Mouse (Mus musculus) c-Kit-positive CD71-positive TER-119-negative erythroid progenitor cells, embryonic 14.5 days (primary cell): ENCODE measurements around the gene Lurap1.

Experiments
- DNase-seq: peaks from one replicate; pipeline ENCODE4 v3.0.0-alpha.2; 2013; ENCODE audit warnings: low read depth

The Lurap1 gene

DNA sequence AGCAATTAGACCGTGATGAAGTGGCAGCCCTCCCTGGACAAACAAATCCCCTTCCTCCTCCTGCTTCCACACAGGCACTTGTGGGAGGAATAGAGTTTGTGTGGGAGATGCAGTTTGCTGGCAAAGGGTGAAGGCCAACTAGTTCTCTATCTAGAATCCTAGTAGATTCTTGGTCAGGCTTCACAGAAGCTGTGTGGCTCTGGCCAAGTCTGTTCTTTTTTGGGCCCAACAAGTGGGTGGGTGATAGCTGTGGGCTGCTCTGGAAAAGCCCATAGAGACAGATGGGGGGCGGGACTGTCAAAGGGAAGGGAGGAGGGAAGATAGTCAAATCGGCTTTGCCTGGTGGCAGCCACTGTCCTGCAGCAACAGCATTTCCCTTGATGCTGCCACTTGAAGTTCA, 9.6 kb upstream of the Lurap1 start:
- DNase-seq: no peak

DNA sequence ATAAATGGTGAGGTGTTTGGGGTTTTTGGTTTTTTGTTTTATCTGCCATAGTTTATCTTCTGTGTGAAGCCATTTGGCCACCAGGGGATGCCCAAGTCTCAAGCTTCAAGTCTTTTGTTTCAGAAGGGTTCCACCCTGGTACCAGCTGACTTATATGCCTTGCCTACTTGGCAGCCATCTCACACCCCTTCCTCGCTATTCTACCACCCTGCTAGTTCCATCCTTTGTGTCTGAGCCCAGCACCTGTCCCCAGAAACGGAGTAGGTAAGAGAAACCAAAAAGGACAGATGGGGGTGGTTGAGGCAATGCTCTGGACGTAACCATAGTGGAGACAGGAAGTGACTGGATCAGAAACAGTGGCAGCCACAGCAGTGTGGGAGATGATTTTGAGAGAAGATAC, 8.8 kb upstream of the Lurap1 start:
- DNase-seq: no peak

DNA sequence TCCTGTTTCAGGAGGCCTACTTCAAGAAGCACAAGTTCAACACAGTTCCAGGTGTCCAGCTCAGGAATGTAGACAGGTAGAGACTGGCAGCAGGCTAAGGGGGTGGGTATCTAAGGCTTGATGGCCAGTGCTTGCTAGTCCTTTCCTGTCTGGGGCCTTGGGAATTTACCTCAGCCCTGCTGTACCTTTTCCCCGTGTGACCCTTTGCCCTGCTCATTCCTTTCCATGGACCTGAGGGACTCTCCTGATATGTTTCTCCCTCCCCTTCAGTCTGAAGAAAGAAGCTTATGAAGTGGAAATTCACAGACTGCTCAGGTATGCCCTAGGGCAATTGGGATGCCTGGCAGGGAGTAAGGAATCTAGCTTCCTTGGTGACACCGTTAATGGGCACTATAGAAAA, 6.7 kb upstream of the Lurap1 start:
- no peak for DNase-seq

DNA sequence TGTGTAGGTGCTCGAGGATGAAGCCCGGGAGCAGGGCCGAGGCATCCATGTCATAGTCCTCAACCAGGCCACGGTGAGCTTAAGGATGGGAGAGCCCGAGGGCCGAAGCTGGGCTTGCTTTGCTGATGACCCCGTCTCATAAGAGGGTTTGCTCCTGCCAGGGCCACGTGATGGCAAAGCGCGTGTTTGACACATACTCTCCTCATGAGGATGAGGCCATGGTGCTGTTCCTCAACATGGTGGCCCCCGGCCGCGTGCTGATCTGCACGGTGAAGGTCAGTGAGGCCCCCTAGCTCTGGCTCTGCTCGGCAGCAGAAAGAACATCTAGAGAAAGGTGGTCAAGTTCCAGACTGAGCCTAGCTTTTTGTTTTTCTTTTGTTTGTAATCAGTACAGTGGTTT, 1.6 kb upstream of the Lurap1 start:
- DNase-seq: no peak

DNA sequence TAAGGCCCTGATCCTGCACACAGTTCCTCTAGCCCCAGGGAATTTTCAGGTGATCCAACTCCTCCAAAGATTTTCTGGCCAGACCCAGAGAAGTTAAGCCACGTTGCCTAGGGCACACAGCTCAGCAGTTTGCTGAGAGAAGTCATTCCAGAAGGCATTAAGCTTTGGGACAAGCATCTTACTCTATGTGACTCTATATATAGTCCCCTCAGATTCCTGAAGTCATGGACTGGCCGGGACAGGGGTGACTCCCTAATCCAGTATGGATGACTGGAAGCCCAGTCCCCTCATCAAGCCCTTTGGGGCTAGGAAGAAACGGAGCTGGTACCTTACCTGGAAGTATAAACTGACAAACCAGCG, 296 bp downstream of the Lurap1 start:
- DNase-seq: no peak

DNA sequence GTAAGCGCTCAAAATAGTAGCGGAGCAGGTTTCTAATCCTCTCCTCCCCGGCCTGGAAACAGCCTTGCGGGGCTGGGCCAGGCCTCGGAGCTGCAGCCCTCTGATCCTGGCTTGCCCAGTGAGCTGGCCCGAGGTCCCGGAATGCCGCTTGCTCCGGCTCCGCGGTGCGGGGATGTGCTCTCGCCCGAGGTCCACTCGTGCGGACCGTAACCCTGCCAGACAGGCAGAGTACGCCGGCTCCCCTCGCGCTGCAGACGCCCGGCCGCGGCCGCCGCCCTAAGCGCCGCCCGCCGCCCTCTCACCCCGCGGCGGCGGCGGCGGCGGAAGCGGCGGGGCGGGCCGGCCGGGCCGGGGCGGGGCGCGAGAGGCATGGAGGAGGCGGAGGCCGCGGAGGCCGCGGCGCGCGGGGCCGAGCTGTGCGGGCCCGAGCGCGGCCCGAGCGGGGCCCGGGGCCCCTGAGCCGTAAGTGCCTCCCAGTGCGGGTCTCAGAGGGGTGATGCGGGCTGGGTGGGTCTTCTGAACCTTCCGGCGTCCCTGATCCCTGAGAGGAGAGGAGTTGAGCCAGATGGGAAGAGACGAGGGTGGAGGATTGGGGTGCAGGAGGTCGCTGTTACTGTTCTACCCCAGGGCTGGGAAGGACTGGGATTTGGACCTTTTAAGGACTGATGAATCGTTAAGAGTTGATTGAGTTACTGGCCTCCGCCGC, 829 bp downstream of the Lurap1 start:
- no peak for DNase-seq

DNA sequence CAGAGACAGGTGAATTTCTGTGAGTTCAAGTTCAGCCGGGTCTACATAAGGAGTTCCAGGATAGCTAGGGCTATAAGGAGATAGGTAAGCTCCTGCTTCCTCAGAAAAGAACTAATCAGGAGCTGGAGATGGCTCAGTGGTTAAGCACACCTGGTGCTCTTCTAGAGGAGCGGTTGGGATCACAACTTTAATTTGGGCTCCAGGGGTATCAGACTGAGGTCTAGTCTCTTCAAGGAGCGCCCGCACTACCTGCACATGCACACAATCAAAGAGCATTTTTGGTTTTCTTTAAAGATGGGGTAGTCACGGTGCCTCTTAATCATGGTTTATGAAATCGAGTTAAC, 1.4 kb downstream of the Lurap1 start:
- DNase-seq: no peak

DNA sequence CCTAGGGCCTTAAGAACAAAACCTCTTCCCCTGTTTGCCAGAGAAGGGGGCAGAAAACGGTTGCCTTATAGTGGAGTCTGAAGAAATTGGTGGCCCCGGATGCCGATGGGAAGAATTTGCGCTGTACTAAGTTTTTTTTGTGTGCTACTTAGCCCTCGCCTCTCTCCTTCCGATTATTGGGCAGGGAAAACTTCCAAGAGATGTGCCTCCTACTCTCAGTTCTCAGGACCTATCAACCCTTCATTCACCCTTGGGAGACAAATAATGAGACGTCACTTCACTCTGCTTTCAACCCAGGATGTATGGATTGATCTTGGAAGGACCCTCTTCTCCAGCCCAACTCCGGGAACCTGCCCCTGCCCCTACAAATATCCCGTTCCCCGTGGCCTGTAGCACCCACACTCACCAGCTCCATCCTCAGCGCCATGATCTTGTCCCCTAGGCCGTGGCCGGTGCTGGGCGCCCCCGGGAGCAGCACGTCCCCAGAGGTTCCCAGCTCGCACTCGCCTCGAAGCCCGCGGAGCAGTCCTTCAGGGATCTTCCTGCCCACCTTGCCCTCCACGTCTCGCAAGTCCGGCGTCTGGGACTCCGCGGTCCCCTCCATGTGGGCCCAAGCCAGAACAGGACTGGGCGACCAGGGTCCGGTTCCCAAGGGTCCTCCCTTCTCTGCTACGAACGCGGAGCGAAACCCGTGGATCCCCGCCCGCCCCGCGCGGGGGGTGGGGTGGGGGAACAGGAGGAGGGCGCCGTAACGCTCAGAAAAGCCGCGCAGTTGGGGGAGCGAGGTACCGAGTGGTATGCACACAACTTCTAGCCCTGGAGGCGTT, 7.0 kb downstream of the Lurap1 start:
- DNase-seq: no peak

DNA sequence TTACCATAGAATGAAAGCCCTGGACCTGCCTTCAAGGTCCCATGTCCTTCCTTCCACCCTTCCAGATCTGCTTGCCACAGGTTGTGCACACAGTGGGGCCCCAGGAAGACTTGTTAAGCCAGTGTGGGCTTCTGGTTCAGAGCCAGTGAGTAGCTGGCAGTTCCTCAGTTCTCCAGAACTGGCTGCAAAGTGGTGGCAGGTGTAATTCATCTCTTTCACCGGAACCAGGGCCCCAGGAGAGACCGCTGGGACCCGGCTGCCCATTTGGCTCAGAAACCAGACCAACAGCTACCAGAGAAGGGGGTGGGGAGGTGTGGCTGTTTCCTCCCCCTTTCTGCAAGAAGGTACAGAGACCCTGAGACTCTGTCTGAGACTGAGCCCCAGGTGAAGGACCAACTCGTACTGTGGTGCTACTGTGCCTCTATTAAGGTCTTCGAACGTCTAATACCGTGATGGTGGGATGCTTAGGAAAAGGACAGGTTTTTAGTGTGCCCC, 7.8 kb downstream of the Lurap1 start:
- DNase-seq: no peak

DNA sequence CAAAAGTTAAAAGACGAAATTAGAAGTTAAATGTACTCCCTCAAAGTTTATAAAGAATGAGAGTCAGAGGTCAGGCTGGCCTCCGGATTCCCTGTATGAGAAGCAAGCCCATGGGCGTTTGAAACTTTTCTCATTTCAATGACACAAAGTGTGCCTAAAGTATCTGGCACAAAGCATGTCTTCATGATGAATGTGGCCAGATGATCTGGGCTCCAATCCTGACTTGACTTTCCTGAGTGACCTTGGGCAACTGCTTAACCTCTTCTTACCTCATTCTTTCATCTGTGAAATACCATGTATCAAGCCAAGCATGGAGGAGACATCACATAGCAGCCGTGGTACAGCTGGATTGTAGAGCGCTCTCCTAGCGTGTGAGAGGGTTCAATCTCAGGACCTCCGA, 8.9 kb downstream of the Lurap1 start:
- no peak for DNase-seq

DNA sequence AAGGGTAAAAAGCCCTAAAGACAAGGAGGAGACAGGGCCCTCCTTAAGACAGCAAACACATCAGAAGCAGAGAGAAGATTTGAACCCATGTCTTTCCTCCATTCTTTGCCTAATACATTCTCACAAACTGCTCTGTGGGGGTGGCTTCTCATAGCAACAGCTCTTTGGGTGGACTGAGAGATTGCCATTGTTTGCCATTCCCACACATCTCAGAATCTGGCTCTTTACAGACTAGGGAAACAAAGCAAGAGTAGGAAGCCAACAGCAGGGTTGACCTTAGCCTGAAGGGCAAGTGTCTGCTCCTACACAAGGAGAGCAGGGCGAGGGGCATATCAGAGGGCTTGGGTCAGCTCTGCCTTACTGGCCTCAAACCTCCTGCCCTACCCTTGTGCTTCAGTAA, 9.4 kb downstream of the Lurap1 start:
- no peak for DNase-seq

DNA sequence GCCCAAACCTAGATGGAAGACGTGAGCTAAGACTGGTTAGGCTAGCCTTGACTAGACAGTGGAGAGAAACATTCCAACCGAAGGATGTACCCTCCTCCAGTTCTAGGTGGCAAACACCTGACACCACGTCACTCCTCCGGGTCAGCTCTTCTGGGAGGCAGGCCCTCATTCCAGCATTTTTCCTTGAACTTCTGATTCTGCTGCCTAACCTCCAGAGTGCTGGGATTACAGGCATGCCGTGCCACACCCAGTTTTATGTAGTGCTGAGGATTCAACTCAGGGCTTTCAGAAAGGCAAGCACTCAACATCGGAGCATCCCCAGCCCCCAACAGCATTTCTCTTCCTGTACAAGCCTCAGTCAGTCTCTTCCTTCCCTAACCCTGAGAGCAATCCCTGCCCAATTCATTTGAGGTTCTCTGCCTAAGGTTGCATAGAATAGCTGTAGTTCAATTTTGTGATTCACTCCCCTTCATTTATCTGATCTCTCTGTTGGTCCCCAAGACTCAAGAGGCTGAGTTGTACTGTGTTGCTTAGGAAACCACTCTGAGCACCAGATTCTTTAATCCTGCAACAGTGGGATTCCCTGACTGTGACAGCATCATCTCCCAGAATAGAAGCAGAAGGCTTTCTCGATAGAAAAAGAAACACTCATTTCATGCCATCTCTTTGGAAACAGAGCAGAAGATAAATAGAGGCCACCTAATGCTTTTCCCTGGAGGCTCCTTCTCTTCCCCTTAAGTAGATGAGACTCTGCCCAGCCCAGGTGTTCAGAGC, 10.2 kb downstream of the Lurap1 start:
- no peak for DNase-seq

DNA sequence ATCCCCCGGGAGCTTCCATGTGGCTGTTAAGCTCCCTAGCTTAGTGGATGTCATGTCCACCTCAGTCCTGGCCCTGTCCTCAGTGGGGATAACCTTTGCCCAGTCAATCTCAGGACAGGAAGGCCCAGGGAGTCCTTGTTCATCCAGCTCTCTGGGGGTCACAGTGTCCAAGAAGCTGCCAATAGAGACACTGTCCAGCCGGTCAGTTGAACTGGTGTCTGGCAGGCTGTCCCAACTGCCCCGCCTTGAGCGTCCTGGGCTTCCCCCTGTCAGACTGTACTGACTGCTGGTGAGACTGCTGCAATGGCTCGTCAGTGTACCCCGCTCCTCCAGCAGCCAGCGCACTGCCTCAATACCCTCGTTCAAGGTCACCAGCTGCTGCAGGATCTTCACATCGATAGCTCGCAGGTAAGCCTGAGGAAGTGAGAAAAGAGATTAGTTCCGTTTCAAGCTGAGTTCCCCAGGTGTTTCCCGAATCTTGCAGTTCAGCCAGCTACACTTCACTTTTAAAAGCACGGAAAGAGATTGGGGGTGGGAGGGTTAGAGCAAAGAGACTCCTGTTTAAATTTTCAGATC, 13.6 kb downstream of the Lurap1 start:
- no peak for DNase-seq

DNA sequence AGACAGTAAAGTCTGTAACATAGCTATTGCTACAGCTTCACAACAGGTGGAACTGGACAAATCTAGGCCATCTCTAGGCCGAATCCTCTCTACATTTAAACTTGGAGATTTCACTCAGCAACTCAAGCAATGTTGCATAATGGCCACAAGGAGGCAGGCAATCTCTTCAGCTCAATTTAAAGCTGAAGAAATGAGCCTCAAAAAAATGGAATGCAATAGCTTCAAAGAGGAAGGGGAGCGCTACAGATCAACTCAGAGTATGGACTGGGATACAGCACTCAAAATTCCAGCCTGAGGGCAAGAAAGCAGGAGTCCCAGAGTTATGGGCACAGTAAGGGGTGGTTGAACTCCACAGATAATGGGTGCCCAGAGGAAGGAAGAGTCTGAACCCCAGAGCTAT, 16.1 kb downstream of the Lurap1 start:
- no peak for DNase-seq

DNA sequence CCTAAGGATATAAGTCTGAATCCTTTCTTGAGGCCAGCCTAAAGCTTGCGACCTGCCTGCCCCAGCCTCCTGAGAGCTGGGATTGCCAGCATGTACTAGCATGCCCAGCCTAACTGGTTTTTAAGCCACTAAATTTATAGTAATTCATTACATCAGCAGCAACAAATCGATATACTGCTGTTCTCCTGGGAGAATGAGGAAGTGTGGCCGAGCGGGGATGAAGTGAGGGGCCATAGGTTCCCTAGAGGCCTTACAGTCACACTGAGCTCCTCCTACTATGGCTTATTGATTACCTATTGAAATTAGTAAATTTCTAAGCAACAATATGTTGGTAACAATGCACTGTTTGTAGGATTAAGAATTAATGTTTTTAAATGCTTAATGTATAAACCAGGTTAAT, 18.0 kb downstream of the Lurap1 start:
- DNase-seq: no peak

DNA sequence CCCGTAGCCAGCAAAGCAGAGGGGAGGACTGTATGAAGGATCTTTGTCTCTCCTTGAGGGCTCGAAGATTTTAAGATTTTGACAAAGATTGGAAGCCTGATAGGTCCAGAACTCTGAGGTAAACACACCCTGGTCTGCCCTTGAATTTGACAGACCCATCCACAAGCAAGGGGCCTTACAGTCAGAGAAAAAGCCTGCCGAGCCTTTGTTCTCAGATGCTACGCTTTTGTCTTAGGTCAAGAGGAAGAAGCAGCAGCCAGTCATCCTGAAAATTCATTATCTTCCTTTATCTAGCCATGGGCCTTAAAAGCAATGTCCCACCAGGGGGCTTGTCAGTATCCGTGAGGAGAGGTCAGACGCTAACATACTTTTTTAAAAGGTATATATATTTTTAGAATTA, 23.2 kb downstream of the Lurap1 start:
- no peak for DNase-seq

DNA sequence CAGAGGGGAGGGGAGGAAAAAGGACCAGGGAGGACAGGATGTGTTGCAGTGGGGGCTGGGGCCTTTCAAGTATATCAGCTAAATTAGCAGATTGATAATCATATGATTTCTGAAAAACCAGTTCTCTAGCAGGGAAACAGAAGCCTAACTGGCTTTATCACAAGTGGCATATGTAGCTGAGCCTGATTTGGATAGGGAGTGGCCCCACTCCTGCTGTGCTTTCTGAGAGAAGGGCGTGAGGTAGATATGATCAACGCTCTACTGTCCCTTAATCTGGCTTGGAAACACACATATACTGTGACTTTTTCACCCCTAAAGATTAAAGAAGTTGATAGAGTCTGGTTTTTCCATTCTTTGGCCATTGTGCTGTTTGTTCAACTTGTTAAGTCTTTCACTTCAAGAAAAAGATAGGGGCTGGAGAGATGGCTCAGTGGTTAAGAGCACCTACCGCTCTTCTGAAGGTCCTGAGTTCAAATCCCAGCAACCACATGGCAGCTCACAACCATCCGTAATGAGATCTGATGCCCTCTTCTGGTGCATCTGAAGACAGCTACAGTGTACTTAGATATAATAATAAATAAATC, 25.2 kb downstream of the Lurap1 start:
- peak; percentile 59 for DNase-seq

DNA sequence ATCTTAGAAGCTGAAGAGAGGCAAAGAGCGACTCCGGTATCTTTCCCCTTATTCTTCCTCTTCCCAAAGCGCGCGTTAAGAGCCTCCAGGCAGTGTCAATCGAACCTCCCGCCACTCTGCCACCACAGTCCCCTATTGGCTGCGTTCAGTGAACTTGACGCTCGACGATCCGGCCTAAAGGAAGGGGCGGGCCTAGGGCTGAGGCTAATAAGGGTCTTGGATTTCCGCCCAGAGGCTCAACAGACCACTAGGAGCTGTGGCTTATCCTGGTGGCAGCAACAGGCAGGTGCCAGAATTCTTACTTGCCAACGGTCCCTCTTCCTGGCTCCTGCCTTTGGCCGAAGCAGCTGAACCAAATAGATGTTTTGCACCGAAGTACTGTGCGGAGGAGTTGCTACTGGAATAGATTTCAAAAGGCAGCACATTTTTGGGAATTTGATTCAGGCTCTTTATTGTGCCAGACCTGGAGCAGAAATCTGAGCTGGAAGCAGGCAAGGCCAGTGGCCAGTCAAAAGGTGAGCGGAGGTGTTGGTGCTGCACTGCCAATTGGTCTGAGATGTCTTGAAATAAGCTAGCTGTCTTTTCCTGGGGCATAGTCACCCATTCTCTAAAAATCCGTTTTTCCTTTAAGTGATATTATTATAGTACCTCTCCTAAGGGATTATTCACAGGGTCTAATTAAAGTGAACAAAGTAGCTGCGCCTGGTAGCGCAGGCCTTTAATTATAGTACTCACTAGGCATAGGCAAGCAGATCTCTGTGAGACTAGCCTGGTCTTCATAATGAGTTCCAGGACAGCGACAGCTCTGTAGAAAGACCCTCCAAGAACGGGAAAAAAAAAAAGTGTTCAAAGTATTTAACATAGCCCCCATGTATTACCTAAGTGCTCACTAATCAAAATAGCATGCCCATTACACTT, 27.3 kb downstream of the Lurap1 start, which contains the start of the genes Rad54l and Pomgnt1:
Rad54l (minus strand) TSS at position 89 of the 918 bp plus-strand sequence.
Pomgnt1 (plus strand) TSS at position 239 of the 918 bp plus-strand sequence.
- DNase-seq: peak; percentile 92

DNA sequence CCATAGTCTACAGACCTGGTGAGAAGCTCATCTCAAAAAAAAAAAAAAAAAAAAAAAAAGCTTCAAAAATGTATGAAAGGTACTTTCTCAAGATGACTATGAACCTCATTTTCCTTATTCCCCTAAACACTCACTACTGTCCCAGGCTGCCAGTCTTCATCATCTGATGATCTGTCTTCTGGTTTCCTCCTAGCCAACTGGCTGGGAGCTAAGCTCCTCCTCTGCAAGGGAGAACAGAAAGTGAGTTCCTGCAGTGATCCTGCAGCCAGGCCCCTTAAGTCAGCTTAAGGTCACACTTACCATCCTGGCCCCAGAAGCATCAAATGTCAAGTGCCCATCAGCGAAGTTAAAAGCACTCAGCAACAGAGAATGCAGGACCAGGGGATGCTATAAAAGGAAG, 28.4 kb downstream of the Lurap1 start:
- peak; percentile 38 for DNase-seq

DNA sequence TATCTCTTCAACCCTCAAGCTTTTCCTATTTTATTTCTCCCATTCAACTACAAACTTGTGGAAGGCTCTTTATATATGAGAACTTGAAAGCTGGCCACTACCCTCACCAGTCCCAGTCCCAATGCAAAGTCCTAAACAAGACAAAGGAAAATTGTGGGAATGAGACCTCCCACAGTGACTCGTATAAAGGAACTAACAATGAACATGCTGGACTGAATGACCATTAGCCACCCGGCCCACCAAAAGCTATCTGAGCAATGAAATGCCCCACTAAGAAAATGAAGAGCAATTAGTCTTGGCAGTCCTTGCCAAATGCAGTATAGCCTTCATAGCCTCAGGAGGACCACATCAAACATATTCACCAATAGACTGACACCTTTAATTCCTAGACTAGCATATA, 39.7 kb downstream of the Lurap1 start:
- no peak for DNase-seq

DNA sequence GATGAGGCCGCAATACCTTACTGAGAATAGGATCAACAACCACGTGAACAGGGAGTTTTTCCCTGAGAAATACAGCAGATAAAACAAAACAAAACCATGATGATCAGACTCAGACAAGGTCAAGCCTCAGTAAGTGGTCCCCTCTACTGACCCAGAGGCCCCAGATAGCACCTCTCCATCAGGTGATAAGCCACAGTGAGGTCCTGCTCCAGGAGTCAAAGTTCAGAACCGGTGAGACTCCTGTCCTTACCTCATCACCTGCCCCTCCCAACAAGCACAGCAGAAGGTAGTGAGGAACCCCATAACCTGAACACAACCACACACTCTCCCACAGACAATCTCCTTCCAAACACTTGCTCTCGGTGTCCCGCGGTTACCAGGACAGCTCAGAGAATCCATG, 40.4 kb downstream of the Lurap1 start:
- no peak for DNase-seq
